ENCODE assay signal across 20 mouse cellular contexts in the genomic region with DNA sequence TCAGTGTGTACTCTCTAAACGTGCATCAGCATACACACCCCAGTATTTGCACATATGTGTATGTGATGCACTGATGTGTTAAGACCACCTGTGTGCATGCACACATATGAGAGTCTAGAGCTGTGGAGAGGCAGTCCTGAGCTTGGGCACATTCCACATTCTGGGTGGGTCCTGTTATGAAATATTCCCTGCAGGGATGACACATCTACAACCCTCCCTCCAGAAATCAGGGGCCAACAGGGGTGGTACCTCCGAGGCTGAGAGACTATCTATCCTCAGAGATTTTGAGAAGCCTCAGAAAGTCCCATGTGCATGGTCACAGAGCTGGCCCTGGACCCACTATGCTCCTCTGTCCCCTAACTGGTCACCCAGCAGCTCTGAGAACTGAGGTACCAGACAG. TPM values are rescaled to one million over a fixed set of nuclear protein-coding genes. Genes with fewer than 3 reads are reported as not detected.
"Had no signal": no experiment of that assay in that cellular context is flagged by ENCODE, and none has a peak within 500 bp of the region (broad histone marks: within the 10 kb centered on the region; RNA-seq: fewer than 3 reads in every experiment).

No protein-coding gene starts in this region.

- H3K27me3 ChIP-seq: stomach, embryonic 15.5 days had no signal

- H3K36me3 ChIP-seq: lung, embryonic 15.5 days; midbrain, embryonic 13.5 days; midbrain, embryonic 15.5 days; neural tube, embryonic 12.5 days; stomach, embryonic 15.5 days had no signal

- ATAC-seq: liver, postnatal 0 days; lung, postnatal 0 days; midbrain, embryonic 13.5 days; midbrain, embryonic 15.5 days had no signal

- H3K4me2 ChIP-seq: lung, embryonic 15.5 days; midbrain, embryonic 11.5 days; midbrain, embryonic 13.5 days; midbrain, embryonic 15.5 days; neural tube, embryonic 12.5 days; stomach, embryonic 15.5 days had no signal

- DNase-seq: liver, postnatal 0 days; lung, adult 2 months; lung, postnatal 14 days; lung, postnatal 36 days; right cerebral cortex, postnatal 14 days; thymus, postnatal 14 days; thymus, postnatal 36 days had no signal

- H3K4me3 ChIP-seq: lung, embryonic 15.5 days; megakaryocyte, embryonic 14.5 days; midbrain, embryonic 13.5 days; midbrain, embryonic 15.5 days; neural tube, embryonic 12.5 days; stomach, embryonic 15.5 days had no signal

- H3K9me3 ChIP-seq: lung, embryonic 15.5 days; megakaryocyte, embryonic 14.5 days; midbrain, embryonic 13.5 days; midbrain, embryonic 15.5 days; neural tube, embryonic 12.5 days; stomach, embryonic 15.5 days had no signal

- H3K27ac ChIP-seq: lung, embryonic 15.5 days; macrophage; midbrain, embryonic 13.5 days; midbrain, embryonic 15.5 days; neural tube, embryonic 12.5 days; stomach, embryonic 15.5 days; stomach, postnatal 0 days had no signal

- H3K9ac ChIP-seq: liver, postnatal 0 days; lung, embryonic 15.5 days; midbrain, embryonic 13.5 days; midbrain, embryonic 15.5 days; neural tube, embryonic 12.5 days; stomach, embryonic 15.5 days had no signal

RNA-seq across cellular contexts. Expression of gene Aif1l, which starts 4.4 kb away (rescaled TPM):
- total RNA-seq: monocyte, adult 5-6 weeks had no signal
- polyA plus RNA-seq: macrophage had no signal

RNA-seq across cellular contexts. Expression of gene Lamc3, which starts 58.5 kb away (rescaled TPM):
- total RNA-seq: megakaryocyte progenitor cell, adult 5-6 weeks; monocyte, adult 5-6 weeks; neutrophil, adult 5-6 weeks had no signal
- polyA plus RNA-seq: macrophage had no signal
